Mouse (Mus musculus): Measurements from ENCODE around the gene Scd2.
"Not testable (repeated sequence)": the region's sequence is repeated elsewhere in the genome, so short reads cannot be mapped to it uniquely, and the experiment has no call there.

The Scd2 gene

DNA sequence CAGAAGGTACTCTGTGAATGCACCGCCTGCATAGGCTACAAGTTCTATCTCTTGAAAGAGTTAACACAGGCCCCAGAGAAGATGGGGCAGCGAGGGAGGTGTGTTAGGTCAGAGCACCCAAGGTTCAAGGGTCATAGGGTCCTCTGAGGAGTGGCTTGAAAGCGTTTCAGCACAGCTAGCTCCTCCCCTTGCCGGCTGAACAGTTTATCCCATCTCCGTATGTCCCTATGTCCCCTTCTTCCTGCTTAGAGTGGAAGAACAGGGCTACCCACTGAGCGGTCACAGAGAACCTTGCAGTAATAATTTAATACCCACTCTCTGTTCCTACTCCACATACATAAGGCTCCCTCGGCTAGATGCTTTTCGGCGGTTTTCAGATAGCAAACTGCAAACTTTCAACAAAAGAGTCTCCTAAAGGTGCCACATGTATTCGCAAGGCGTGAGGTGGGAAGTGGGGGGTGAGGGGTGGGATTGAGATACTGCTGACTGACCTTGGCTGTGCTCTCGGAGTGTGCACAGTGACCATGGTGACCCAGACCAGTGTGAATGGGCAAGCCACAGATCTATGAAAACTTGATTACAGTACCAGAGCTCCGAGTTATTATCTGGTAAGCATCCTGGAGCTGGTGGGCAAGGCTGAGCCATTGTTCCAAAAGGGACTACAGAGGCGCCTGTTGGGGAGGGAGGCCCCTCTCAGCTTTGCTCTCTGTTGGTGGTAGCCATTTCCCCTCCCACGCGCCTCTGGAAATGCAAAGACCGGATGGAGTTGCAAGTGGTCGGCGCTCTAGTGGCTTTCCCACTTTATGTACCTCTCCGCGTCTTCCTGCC is at the start of gene Scd2:
TSS of gene Scd2 (plus strand) at position 734 of the 828 bp plus-strand sequence.
- DNase-seq (ENCODE audit: low spot score in 2 of 2), result peak; percentile 14 to 17

- peak in 1 of 2 experiments; percentile 50 for DNase-seq (ENCODE audit: low spot score in 2 of 2)
Observed at GRCm38 (mm10) chr19:44245761-44246171, 47.7 kb upstream of the Scd2 start.

- DNase-seq (ENCODE audit: low spot score in 2 of 2), result no peak
Observed at GRCm38 (mm10) chr19:44246341-44246911, 47.0 kb upstream of the Scd2 start.

GRCm38 (mm10) chr19:44247281-44248080 is 46.0 kb upstream of the Scd2 start:
- peak; percentile 18 to 26 for DNase-seq (ENCODE audit: low spot score in 2 of 2)

DNA sequence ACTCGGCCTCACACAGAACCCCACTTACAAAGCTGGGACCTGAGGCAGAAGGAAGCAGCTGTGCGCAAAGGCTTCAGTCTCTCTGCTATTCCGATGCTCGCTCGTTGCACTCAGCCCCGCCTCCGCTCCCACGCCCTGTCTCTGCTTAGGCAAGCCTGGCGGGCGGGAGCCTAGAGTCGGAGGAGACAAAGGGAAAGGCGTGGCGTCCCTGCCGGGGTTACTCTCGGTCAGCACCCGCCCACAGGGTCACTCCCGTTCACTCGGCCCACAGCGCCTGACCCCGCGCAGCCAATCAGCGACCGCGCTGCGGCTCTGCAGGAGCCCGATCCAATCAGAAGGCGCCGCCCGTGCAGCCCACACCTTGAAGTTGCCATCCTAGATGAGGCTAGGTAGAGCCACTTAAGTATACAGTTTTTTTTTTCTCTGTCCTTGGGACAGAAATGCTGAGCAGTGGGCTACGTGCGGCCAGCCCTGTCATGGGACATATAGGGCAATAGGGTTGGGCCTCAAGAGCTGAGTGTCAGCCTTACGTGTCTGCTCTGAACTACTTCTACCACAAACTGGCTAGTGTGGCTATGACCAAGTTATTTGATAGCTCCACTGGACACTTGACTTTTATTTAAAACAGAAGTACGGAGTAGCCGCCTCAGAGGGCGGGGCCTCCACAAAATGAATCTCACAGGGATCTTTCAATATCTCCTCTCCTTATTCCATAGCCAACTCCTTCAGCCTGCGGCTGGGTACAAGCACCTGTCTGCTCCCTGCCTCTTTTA is 45.2 kb upstream of the Scd2 start:
- peak; percentile 95 to 98 for DNase-seq (ENCODE audit: low spot score in 2 of 2)

GRCm38 (mm10) chr19:44248854-44249351 is 44.6 kb upstream of the Scd2 start:
- DNase-seq (ENCODE audit: low spot score in 2 of 2), result no peak

DNA sequence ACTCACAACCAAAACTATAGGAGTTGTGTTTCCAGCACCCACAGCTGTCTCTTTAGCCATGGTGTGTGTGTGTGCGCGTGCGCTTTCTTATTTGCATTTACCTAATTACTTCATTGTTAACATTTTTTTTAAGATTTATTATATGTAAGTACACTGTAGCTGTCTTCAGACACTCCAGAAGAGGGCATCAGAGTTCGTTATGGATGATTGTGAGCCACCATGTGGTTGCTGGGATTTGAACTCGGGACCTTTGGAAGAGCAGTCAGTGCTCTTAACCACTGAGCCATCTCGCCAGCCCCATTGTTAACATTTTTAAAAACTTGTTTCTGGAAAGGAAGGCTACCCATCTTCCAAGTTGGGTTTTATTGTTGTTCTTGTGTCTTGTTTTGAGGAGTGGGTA is 42.3 kb upstream of the Scd2 start:
- not testable (repeated sequence) for DNase-seq (ENCODE audit: low spot score in 2 of 2)

GRCm38 (mm10) chr19:44251936-44252558 is 41.4 kb upstream of the Scd2 start:
- no peak for DNase-seq (ENCODE audit: low spot score in 2 of 2)

GRCm38 (mm10) chr19:44254106-44254505 is 39.4 kb upstream of the Scd2 start:
- DNase-seq (ENCODE audit: low spot score in 2 of 2), result not testable (repeated sequence)

- no peak for DNase-seq (ENCODE audit: low spot score in 2 of 2)
Observed at GRCm38 (mm10) chr19:44257377-44257966, 36.0 kb upstream of the Scd2 start.

DNA sequence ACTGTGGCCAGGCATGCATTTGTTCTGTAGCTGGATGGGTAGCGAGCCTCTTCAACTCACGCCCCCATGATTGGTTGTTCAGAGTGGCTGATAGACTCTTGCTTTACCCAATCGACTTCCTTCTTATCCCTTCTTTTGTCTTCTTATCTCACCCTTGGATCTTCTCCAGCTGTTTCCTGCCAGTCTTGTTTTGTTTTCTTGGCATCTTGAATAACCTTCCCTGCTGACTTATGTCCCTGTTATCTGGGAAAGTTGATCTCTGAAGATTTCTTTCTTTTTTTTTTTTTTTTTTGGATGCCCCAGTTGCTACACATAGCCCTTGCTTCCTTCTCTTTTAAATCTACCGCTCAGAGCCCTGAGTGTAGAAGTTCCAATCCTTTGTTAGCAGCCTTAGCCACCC is 34.0 kb upstream of the Scd2 start:
- DNase-seq (ENCODE audit: low spot score in 2 of 2), result no peak

DNA sequence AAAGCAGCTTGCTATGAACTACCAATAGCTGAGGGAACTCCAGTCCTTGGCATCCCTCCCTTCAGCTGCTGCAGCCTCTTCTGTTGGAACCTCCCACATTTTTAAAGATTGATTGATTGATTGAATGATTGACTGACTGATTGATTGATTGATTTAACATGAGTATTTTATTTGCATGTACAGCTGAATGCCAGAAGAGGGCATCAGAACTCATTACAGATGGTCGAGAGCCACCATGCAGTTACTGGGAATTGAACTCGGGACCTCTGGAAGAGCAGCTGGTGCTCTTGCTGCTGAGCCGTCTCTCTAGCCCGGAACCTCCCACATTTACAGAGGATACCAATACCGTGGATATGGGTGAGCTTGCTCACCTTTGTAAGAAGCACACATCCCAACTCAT is 33.0 kb upstream of the Scd2 start:
- no peak for DNase-seq (ENCODE audit: low spot score in 2 of 2)

DNA sequence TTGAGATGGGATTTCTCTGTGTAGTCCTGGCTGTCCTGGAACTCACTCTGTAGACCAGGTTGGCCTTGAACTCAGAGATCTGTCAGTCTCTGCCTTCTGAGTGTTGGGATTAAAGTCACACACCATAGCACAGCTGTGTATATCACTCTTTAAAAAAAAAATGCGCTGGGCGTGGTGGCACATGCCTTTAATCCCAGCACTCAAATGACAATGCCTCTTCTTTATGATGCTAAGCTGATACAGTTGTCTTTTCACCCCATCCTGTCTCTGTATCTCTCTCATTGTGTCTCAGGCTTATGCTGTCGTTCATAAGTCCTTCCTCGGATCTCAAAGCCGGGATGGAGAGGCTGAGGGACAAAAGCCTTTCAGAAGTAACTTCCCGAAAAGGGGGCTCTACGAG is 31.7 kb upstream of the Scd2 start:
- DNase-seq (ENCODE audit: low spot score in 2 of 2), result no peak

- DNase-seq (ENCODE audit: low spot score in 2 of 2), result no peak
Observed at GRCm38 (mm10) chr19:44263581-44263980, 29.9 kb upstream of the Scd2 start.

GRCm38 (mm10) chr19:44264226-44264625 is 29.2 kb upstream of the Scd2 start:
- no peak for DNase-seq (ENCODE audit: low spot score in 2 of 2)

DNA sequence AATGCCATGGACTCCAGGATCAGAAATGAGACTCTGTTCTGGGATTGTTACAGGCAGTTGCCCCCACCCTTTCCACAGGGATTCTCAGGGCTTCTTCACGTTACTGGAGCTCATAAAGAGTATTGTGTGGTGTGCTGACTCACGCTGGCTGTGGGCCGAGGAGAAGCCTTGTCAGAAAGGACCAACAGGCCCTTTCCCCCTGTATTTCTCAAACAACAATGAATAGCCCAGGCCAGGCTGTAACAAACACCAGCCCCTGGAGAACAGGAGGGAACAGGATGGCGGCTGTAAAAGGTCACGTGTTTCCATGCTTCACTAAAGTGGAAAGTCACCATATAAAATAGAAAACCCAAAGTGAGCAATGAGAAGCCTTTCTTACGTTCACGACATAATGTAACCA is 28.2 kb upstream of the Scd2 start:
- no peak for DNase-seq (ENCODE audit: low spot score in 2 of 2)

DNA sequence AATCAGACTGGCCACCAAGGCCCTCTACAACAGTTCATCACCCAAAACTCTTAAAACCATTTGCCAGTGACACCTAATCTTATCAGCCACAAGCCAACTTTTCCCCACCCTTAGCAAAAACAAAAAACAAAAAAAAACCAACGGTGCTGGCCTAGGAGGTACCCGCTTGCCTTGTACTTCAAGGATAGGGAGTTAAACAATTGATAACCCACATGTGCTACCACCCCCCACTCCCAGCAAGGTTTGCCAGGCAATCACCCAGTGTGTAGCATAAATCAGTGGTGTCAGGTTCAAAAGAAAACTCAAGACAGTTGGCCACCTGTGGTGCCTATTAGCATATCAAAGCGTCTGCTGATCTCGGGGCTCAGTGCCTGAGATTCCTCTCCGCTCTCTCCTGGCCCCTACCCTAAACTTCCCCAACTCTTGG is 27.6 kb upstream of the Scd2 start:
- DNase-seq (ENCODE audit: low spot score in 2 of 2), result no peak

- DNase-seq (ENCODE audit: low spot score in 2 of 2), result peak in 1 of 2 experiments; percentile 31
Observed at GRCm38 (mm10) chr19:44266458-44266823, 27.0 kb upstream of the Scd2 start.

- DNase-seq (ENCODE audit: low spot score in 2 of 2), result peak; percentile 68 to 70
Observed at GRCm38 (mm10) chr19:44266824-44267498, 26.5 kb upstream of the Scd2 start.

DNA sequence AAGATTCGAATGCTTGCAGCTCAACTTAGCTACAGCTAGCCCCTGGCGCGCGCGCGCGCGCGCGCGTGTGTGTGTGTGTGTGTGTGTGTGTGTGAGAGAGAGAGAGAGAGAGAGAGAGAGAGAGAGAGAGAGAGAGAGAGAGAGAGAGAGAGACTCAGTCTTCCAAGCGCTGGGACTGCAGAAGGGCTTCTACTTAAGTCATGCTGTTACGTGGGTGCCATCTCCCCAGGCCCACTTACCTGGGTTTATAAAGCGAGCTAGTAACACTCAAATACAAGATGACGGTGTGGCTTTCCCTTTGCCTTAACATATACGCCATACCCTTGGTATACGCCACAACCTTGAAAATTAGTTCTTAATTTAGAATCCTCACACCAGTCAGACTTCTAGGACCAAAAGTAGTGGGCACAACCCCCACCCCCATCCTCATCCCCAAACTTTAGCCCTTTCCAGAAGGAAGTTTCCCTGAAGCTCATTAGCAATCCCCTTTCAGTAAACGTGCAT is 25.9 kb upstream of the Scd2 start:
- no peak for DNase-seq (ENCODE audit: low spot score in 2 of 2)
